Mouse (Mus musculus): ENCODE data around the gene Lta.
A peak's percentile ranks its signal among the peaks of the same experiment; 100 is the strongest.
"Not testable (repeated sequence)": the region's sequence is repeated elsewhere in the genome, so short reads cannot be mapped to it uniquely, and the experiment has no call there.

The Lta gene

GRCm38 (mm10) chr17:35239700-35240099, 34.5 kb upstream of the Lta start:
- no peak for DNase-seq

GRCm38 (mm10) chr17:35237504-35237903, 32.4 kb upstream of the Lta start:
- DNase-seq, result no peak

GRCm38 (mm10) chr17:35236996-35237395, 31.8 kb upstream of the Lta start:
- peak in 1 of 2 experiments; percentile 41 for DNase-seq

- peak; percentile 97 to 100 for DNase-seq
Measured at GRCm38 (mm10) chr17:35236390-35236746, 31.2 kb upstream of the Lta start.

GRCm38 (mm10) chr17:35235614-35236389, 30.7 kb upstream of the Lta start, which contains the start of gene Nfkbil1:
Nfkbil1 (minus strand) TSS chr17:35235792.
- peak; percentile 87 to 91 for DNase-seq

GRCm38 (mm10) chr17:35234903-35235302, 29.8 kb upstream of the Lta start:
- DNase-seq, result peak in 1 of 2 experiments; percentile 70

GRCm38 (mm10) chr17:35234090-35234489, 28.9 kb upstream of the Lta start:
- not testable (repeated sequence) for DNase-seq

- peak in 1 of 2 experiments; percentile 40 for DNase-seq
Measured at GRCm38 (mm10) chr17:35233114-35233980, 28.2 kb upstream of the Lta start, which contains the start of gene Atp6v1g2. Atp6v1g2 (plus strand) TSS chr17:35233660.

- DNase-seq, result peak in 1 of 2 experiments; percentile 68
Measured at GRCm38 (mm10) chr17:35232659-35233058, 27.5 kb upstream of the Lta start.

GRCm38 (mm10) chr17:35232043-35232442, 26.9 kb upstream of the Lta start:
- DNase-seq, result peak; percentile 85 to 89

GRCm38 (mm10) chr17:35231022-35231421, 25.9 kb upstream of the Lta start:
- no peak for DNase-seq

GRCm38 (mm10) chr17:35226561-35227046, 21.5 kb upstream of the Lta start:
- peak; percentile 51 to 57 for DNase-seq

GRCm38 (mm10) chr17:35225456-35225855, 20.3 kb upstream of the Lta start:
- DNase-seq, result no peak

GRCm38 (mm10) chr17:35224641-35225040, 19.5 kb upstream of the Lta start:
- peak in 1 of 2 experiments; percentile 18 for DNase-seq

- DNase-seq, result peak; percentile 65 to 77
Measured at GRCm38 (mm10) chr17:35222299-35222698, 17.1 kb upstream of the Lta start.

GRCm38 (mm10) chr17:35220156-35220952, 15.2 kb upstream of the Lta start, which contains the start of gene Gm16181:
Gm16181 (plus strand) TSS chr17:35220834.
- peak in 1 of 2 experiments; percentile 47 for DNase-seq

GRCm38 (mm10) chr17:35219601-35220041, 14.5 kb upstream of the Lta start:
- DNase-seq, result peak; percentile 65 to 83

GRCm38 (mm10) chr17:35218516-35219193, 13.5 kb upstream of the Lta start:
- peak in 1 of 2 experiments; percentile 58 for DNase-seq

GRCm38 (mm10) chr17:35213071-35213470, 7.9 kb upstream of the Lta start:
- no peak for DNase-seq

GRCm38 (mm10) chr17:35210593-35210992, 5.4 kb upstream of the Lta start:
- DNase-seq, result no peak

GRCm38 (mm10) chr17:35209785-35210535, 4.8 kb upstream of the Lta start:
- peak in 1 of 2 experiments; percentile 45 for DNase-seq

Measured in thymus, postnatal 36 days (tissue).